Mouse (Mus musculus): ENCODE measurements at regions not wholly inside any gene's neighbourhood (a gene's known extent, or its start where the extent isn't known, plus 50 kb on each side); places are given as distances from the start of the nearest gene placed in this dataset.

- 63% methylated on average over 9 of the region's 9 CpGs for WGBS
- no peaks in the 10 kb centered on the region for H3K36me3 ChIP-seq (ENCODE audit: control insufficient read depth, insufficient read depth, low read length)
- DNase-seq (ENCODE audit: low spot score) (no peak), ATAC-seq (replicated peaks; ENCODE audit: low FRiP score, low TSS enrichment, low read depth) (no peak)
- no peaks in the 10 kb centered on the region for H3K9me3 ChIP-seq (ENCODE audit: control insufficient read depth, low read length)
- no peak overlapping the region for H3K4me2 ChIP-seq (ENCODE audit: low read length)
- H3K4me3 ChIP-seq (ENCODE audit: low read depth, low read length): no peak overlapping the region
- no peak overlapping the region for H3K27ac ChIP-seq (ENCODE audit: low read depth)
- no peak overlapping the region for H3K9ac ChIP-seq (ENCODE audit: low read length)
- no peaks in the 10 kb centered on the region for H3K27me3 ChIP-seq (replicated peaks; ENCODE audit: control insufficient read depth, insufficient read depth, low read length)
- no peaks in the 10 kb centered on the region for H3K4me1 ChIP-seq (replicated peaks; ENCODE audit: control insufficient read depth, insufficient read depth, low read length)
Measured at GRCm38 (mm10) chr6:116969381-116969910, 198.9 kb upstream of the Cxcl12 start.

- no peaks in the 10 kb centered on the region for H3K36me3 ChIP-seq (ENCODE audit: control insufficient read depth, insufficient read depth, low read length)
- no peak overlapping the region for H3K4me2 ChIP-seq (ENCODE audit: low read length)
- no peak overlapping the region for H3K27ac ChIP-seq (ENCODE audit: low read depth)
- 0 out of 2 replicates have a peak, but pooled peaks cover 2% of the 10 kb centered on the region for H3K4me1 ChIP-seq (replicated peaks; ENCODE audit: control insufficient read depth, insufficient read depth, low read length)
- no peak overlapping the region for H3K9ac ChIP-seq (ENCODE audit: low read length)
- ATAC-seq (replicated peaks; ENCODE audit: low FRiP score, low TSS enrichment, low read depth) (no peak), DNase-seq (ENCODE audit: low spot score) (no peak)
- H3K9me3 ChIP-seq (ENCODE audit: control insufficient read depth, low read length): no peaks in the 10 kb centered on the region
- H3K27me3 ChIP-seq (replicated peaks; ENCODE audit: control insufficient read depth, insufficient read depth, low read length): no peaks in the 10 kb centered on the region
- 92% methylated on average over 3 of the region's 3 CpGs for WGBS
- H3K4me3 ChIP-seq (ENCODE audit: low read depth, low read length): no peak overlapping the region
Measured at GRCm38 (mm10) chr6:116974841-116975240, 193.5 kb upstream of the Cxcl12 start.

- WGBS: 8% methylated on average over 10 of the region's 10 CpGs
- Histone ChIP-seq H3K27me3 (replicated peaks; ENCODE audit: control insufficient read depth, insufficient read depth, low read length) (no peaks in the 10 kb centered on the region), H3K4me2 (ENCODE audit: low read length) (peak overlapping the region; percentile 24; the same call in 1 of the 2 replicates), H3K4me1 (replicated peaks; ENCODE audit: control insufficient read depth, insufficient read depth, low read length) (peaks cover 9% of the 10 kb centered on the region), H3K36me3 (ENCODE audit: control insufficient read depth, insufficient read depth, low read length) (no peaks in the 10 kb centered on the region), H3K27ac (ENCODE audit: low read depth) (peak overlapping the region; percentile 43), H3K4me3 (ENCODE audit: low read depth, low read length) (no peak overlapping the region), H3K9me3 (ENCODE audit: control insufficient read depth, low read length) (no peaks in the 10 kb centered on the region), H3K9ac (ENCODE audit: low read length) (no peak overlapping the region)
- no peak for DNase-seq (ENCODE audit: low spot score)
- peak; percentile 70; the same call in 1 of the 2 replicates for ATAC-seq (replicated peaks; ENCODE audit: low FRiP score, low TSS enrichment, low read depth)
Measured at GRCm38 (mm10) chr6:116980349-116980995, 187.9 kb upstream of the Cxcl12 start.

GRCm38 (mm10) chr6:116985147-116985737 lies 183.1 kb upstream of the Cxcl12 start:
- ATAC-seq (replicated peaks; ENCODE audit: low FRiP score, low TSS enrichment, low read depth) (no peak), DNase-seq (ENCODE audit: low spot score) (no peak)
- no peaks in the 10 kb centered on the region for H3K9me3 ChIP-seq (ENCODE audit: control insufficient read depth, low read length)
- H3K36me3 ChIP-seq (ENCODE audit: control insufficient read depth, insufficient read depth, low read length): no peaks in the 10 kb centered on the region
- H3K27ac ChIP-seq (ENCODE audit: low read depth): no peak overlapping the region
- no peak overlapping the region for H3K4me3 ChIP-seq (ENCODE audit: low read depth, low read length)
- no peak overlapping the region for H3K9ac ChIP-seq (ENCODE audit: low read length)
- H3K27me3 ChIP-seq (replicated peaks; ENCODE audit: control insufficient read depth, insufficient read depth, low read length): no peaks in the 10 kb centered on the region
- 59% methylated on average over 4 of the region's 4 CpGs for WGBS
- H3K4me2 ChIP-seq (ENCODE audit: low read length): no peak overlapping the region
- H3K4me1 ChIP-seq (replicated peaks; ENCODE audit: control insufficient read depth, insufficient read depth, low read length): peaks cover 5% of the 10 kb centered on the region

- Histone ChIP-seq H3K4me3 (ENCODE audit: low read depth, low read length) (no peak overlapping the region), H3K4me2 (ENCODE audit: low read length) (no peak overlapping the region), H3K36me3 (ENCODE audit: control insufficient read depth, insufficient read depth, low read length) (no peaks in the 10 kb centered on the region), H3K9me3 (ENCODE audit: control insufficient read depth, low read length) (no peaks in the 10 kb centered on the region), H3K4me1 (replicated peaks; ENCODE audit: control insufficient read depth, insufficient read depth, low read length) (no peaks in the 10 kb centered on the region), H3K9ac (ENCODE audit: low read length) (no peak overlapping the region), H3K27ac (ENCODE audit: low read depth) (no peak overlapping the region), H3K27me3 (replicated peaks; ENCODE audit: control insufficient read depth, insufficient read depth, low read length) (no peaks in the 10 kb centered on the region)
- ATAC-seq (replicated peaks; ENCODE audit: low FRiP score, low TSS enrichment, low read depth) (no peak), DNase-seq (ENCODE audit: low spot score) (no peak)
- 56% methylated on average over 10 of the region's 10 CpGs for WGBS
Measured at GRCm38 (mm10) chr6:116986266-116987000, 181.9 kb upstream of the Cxcl12 start.

GRCm38 (mm10) chr6:116987243-116987642 lies 181.1 kb upstream of the Cxcl12 start:
- H3K4me1 ChIP-seq (replicated peaks; ENCODE audit: control insufficient read depth, insufficient read depth, low read length): no peaks in the 10 kb centered on the region
- no peak overlapping the region for H3K4me2 ChIP-seq (ENCODE audit: low read length)
- no peak for DNase-seq (ENCODE audit: low spot score)
- no peak for ATAC-seq (replicated peaks; ENCODE audit: low FRiP score, low TSS enrichment, low read depth)
- no peak overlapping the region for H3K4me3 ChIP-seq (ENCODE audit: low read depth, low read length)
- H3K27ac ChIP-seq (ENCODE audit: low read depth): no peak overlapping the region
- no peaks in the 10 kb centered on the region for H3K36me3 ChIP-seq (ENCODE audit: control insufficient read depth, insufficient read depth, low read length)
- WGBS: 77% methylated on average over 5 of the region's 5 CpGs
- no peaks in the 10 kb centered on the region for H3K9me3 ChIP-seq (ENCODE audit: control insufficient read depth, low read length)
- no peak overlapping the region for H3K9ac ChIP-seq (ENCODE audit: low read length)
- H3K27me3 ChIP-seq (replicated peaks; ENCODE audit: control insufficient read depth, insufficient read depth, low read length): no peaks in the 10 kb centered on the region

- 80% methylated on average over 9 of the region's 9 CpGs for WGBS
- no peak for DNase-seq (ENCODE audit: low spot score)
- no peaks in the 10 kb centered on the region for H3K27me3 ChIP-seq (replicated peaks; ENCODE audit: control insufficient read depth, insufficient read depth, low read length)
- H3K27ac ChIP-seq (ENCODE audit: low read depth): no peak overlapping the region
- no peak overlapping the region for H3K4me3 ChIP-seq (ENCODE audit: low read depth, low read length)
- no peak overlapping the region for H3K9ac ChIP-seq (ENCODE audit: low read length)
- no peak overlapping the region for H3K4me2 ChIP-seq (ENCODE audit: low read length)
- peaks cover 6% of the 10 kb centered on the region; the same call in 1 of the 2 replicates for H3K4me1 ChIP-seq (replicated peaks; ENCODE audit: control insufficient read depth, insufficient read depth, low read length)
- no peak for ATAC-seq (replicated peaks; ENCODE audit: low FRiP score, low TSS enrichment, low read depth)
- H3K9me3 ChIP-seq (ENCODE audit: control insufficient read depth, low read length): no peaks in the 10 kb centered on the region
- H3K36me3 ChIP-seq (ENCODE audit: control insufficient read depth, insufficient read depth, low read length): no peaks in the 10 kb centered on the region
Measured at GRCm38 (mm10) chr6:116998948-116999682, 169.2 kb upstream of the Cxcl12 start.

GRCm38 (mm10) chr6:116999940-117000339 lies 168.4 kb upstream of the Cxcl12 start:
- Histone ChIP-seq H3K4me2 (ENCODE audit: low read length) (no peak overlapping the region), H3K27ac (ENCODE audit: low read depth) (no peak overlapping the region), H3K27me3 (replicated peaks; ENCODE audit: control insufficient read depth, insufficient read depth, low read length) (no peaks in the 10 kb centered on the region), H3K9ac (ENCODE audit: low read length) (no peak overlapping the region), H3K4me1 (replicated peaks; ENCODE audit: control insufficient read depth, insufficient read depth, low read length) (no peaks in the 10 kb centered on the region; the same call in 1 of the 2 replicates), H3K9me3 (ENCODE audit: control insufficient read depth, low read length) (no peaks in the 10 kb centered on the region), H3K36me3 (ENCODE audit: control insufficient read depth, insufficient read depth, low read length) (no peaks in the 10 kb centered on the region), H3K4me3 (ENCODE audit: low read depth, low read length) (no peak overlapping the region)
- DNase-seq (ENCODE audit: low spot score): no peak
- 39% methylated on average over 4 of the region's 4 CpGs for WGBS
- ATAC-seq (replicated peaks; ENCODE audit: low FRiP score, low TSS enrichment, low read depth): no peak

Measured in intestine, embryonic 14.5 days (tissue).